In the genomic region with DNA sequence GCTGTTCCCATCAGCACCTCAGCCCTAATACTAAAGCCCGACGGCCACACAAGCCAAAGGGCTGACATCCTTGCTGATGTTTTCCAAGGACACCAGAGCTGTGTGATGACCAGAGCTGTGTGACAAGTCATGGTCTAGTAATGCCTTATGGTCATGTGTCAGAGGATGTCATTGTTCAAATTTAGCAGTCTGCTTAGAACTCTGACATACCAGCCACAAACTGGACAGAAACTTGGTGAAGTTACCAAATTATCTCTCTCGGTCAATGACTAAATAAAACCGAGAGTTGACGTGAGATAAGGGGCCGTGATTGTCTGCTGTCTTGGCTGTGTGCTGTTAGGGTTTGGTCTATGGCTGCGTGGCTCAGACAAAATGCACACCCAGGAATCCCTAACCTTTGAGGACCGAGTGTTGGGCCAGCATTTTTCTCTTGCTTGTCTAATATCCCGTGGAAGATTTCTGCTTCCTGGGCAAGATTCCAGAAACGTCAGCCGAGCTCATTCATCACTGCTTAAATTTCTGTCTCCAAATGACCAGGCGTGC, we compare ENCODE assay signal across 9 mouse cellular contexts.
DNase-seq lines count a peak whose midpoint lies in the region; TF ChIP-seq lines count a peak whose summit lies in the region.
"Had no signal": no experiment of that assay in that cellular context is flagged by ENCODE, and none has a peak within 500 bp of the region (broad histone marks: within the 10 kb centered on the region; RNA-seq: fewer than 3 reads in every experiment).

No protein-coding gene starts in this region.

- no peak for DNase-seq in layer of hippocampus, adult 2 months (ENCODE audit: low spot score in 2 of 2)
- no peak for DNase-seq in layer of hippocampus, adult 9-11 months
- DNase-seq in hindbrain, embryonic 10.5 days (ENCODE audit: low spot score) = no peak
- peak; percentile 84 for DNase-seq in lung, postnatal 10 days
- no peak for DNase-seq in left cerebral cortex, postnatal 25 days (ENCODE audit: low spot score in 2 of 2)
- DNase-seq in cerebellum, adult 9-10 months = no peak
- no peak for DNase-seq in right cerebral cortex, postnatal 10 days (ENCODE audit: low spot score in 2 of 2)

- peaks cover 10% of the 10 kb centered on the region for H3K9me3 ChIP-seq in hindbrain, embryonic 10.5 days
- H3K9me3 ChIP-seq: liver, embryonic 15.5 days had no signal

- intact Hi-C loops in left cerebral cortex, postnatal 25 days (cut with DNase I) = no loop called here

- 92% methylated on average over 12 of the region's 12 CpGs for WGBS in hindbrain, embryonic 10.5 days

- H3K36me3 ChIP-seq in hindbrain, embryonic 10.5 days = peaks cover 18% of the 10 kb centered on the region
- H3K36me3 ChIP-seq: liver, embryonic 15.5 days had no signal

- H3K27ac ChIP-seq in layer of hippocampus, adult 2 months = peak overlapping the region; percentile 43; the same call in 1 of the 2 replicates
- H3K27ac ChIP-seq in brown adipose tissue, adult 24 weeks (replicated peaks; ENCODE audit: low read depth, low read length) = peak overlapping the region; percentile 60
- peak overlapping the region; percentile 74 for H3K27ac ChIP-seq in hindbrain, embryonic 10.5 days
- H3K27ac ChIP-seq: liver, embryonic 15.5 days had no signal

- no peaks in the 10 kb centered on the region for H3K27me3 ChIP-seq in hindbrain, embryonic 10.5 days (ENCODE audit: insufficient read depth, poor library complexity, severe bottlenecking)
- H3K27me3 ChIP-seq: liver, embryonic 15.5 days had no signal

- no peak for TF ChIP-seq CTCF in layer of hippocampus, adult 2 months (conservative IDR thresholded peaks at IDR 0.05)

- peaks cover 34% of the 10 kb centered on the region for H3K4me1 ChIP-seq in brown adipose tissue, adult 24 weeks (ENCODE audit: control insufficient read depth, insufficient read depth, insufficient read length, low read length)
- H3K4me1 ChIP-seq in hindbrain, embryonic 10.5 days (replicated peaks) = peaks cover 20% of the 10 kb centered on the region
- H3K4me1 ChIP-seq: liver, embryonic 15.5 days had no signal

- H3K4me3 ChIP-seq in layer of hippocampus, adult 2 months = no peak overlapping the region
- H3K4me3 ChIP-seq in brown adipose tissue, adult 24 weeks (ENCODE audit: insufficient read depth, low read depth, low read length) = no peak overlapping the region
- H3K4me3 ChIP-seq in hindbrain, embryonic 10.5 days = no peak overlapping the region
- H3K4me3 ChIP-seq: liver, embryonic 15.5 days had no signal
